Mouse (Mus musculus) common myeloid progenitor, adult 5-6 weeks (primary cell): ENCODE measurements around the gene Sugt1. TPM values are rescaled to one million over a fixed set of nuclear protein-coding genes. Genes with fewer than 3 reads are reported as not detected.

Experiments used
- ATAC-seq: replicated peaks from 2 replicates; pipeline ENCODE4 v1.8.0; 2016; ENCODE audit warnings: low read depth, mild to moderate bottlenecking, moderate TSS enrichment, inconsistent platforms; ENCODE audit not compliant: poor library complexity, severe bottlenecking
- total RNA-seq: library from RNA; stranded (forward); fragments of 200-1000, 187-1606 nt; gene quantifications from 2 replicates; pipeline ENCODE4 v1.2.3, GENCODE M21; 2017

Gene Sugt1
- 102 and 171 TPM in 2 replicates for total RNA-seq

GRCm38 (mm10) chr14:79587139-79587851 lies at the start of gene Sugt1:
Sugt1 (plus strand) TSS chr14:79587691.
- peak; percentile 90 for ATAC-seq

GRCm38 (mm10) chr14:79537921-79538320 lies 49.6 kb upstream of the Sugt1 start:
- no peak for ATAC-seq

GRCm38 (mm10) chr14:79541606-79542005 lies 45.9 kb upstream of the Sugt1 start:
- 0 out of 2 replicates have a peak, but pooled peaks have one; percentile 12 for ATAC-seq

GRCm38 (mm10) chr14:79549343-79549742 lies 38.1 kb upstream of the Sugt1 start:
- ATAC-seq, result peak; percentile 62

- ATAC-seq, result no peak
Measured at GRCm38 (mm10) chr14:79551929-79552328, 35.6 kb upstream of the Sugt1 start.

- ATAC-seq, result no peak
Measured at GRCm38 (mm10) chr14:79552854-79553253, 34.6 kb upstream of the Sugt1 start.

GRCm38 (mm10) chr14:79557796-79558195 lies 29.7 kb upstream of the Sugt1 start:
- no peak for ATAC-seq

- ATAC-seq, result peak; percentile 64
Measured at GRCm38 (mm10) chr14:79562745-79563144, 24.7 kb upstream of the Sugt1 start.

GRCm38 (mm10) chr14:79564784-79565183 lies 22.7 kb upstream of the Sugt1 start:
- ATAC-seq, result peak; percentile 43; the same call in 1 of the 2 replicates

GRCm38 (mm10) chr14:79573482-79574191 lies 13.9 kb upstream of the Sugt1 start:
- 0 out of 2 replicates have a peak, but pooled peaks have one; percentile 22 for ATAC-seq

GRCm38 (mm10) chr14:79574361-79574760 lies 13.1 kb upstream of the Sugt1 start:
- ATAC-seq, result 0 out of 2 replicates have a peak, but pooled peaks have one; percentile 32

GRCm38 (mm10) chr14:79583526-79584245 lies 3.8 kb upstream of the Sugt1 start:
- ATAC-seq, result no peak

GRCm38 (mm10) chr14:79586499-79587138 lies 872 bp upstream of the Sugt1 start:
- no peak for ATAC-seq

GRCm38 (mm10) chr14:79587852-79588229 lies 350 bp downstream of the Sugt1 start:
- ATAC-seq, result no peak; the same call in 1 of the 2 replicates

GRCm38 (mm10) chr14:79588534-79588951 lies 1.1 kb downstream of the Sugt1 start:
- no peak for ATAC-seq

- no peak for ATAC-seq
Measured at GRCm38 (mm10) chr14:79589401-79589800, 1.9 kb downstream of the Sugt1 start.

- ATAC-seq, result no peak
Measured at GRCm38 (mm10) chr14:79590916-79591315, 3.4 kb downstream of the Sugt1 start.

- no peak for ATAC-seq
Measured at GRCm38 (mm10) chr14:79591611-79592010, 4.1 kb downstream of the Sugt1 start.

GRCm38 (mm10) chr14:79594069-79594468 lies 6.6 kb downstream of the Sugt1 start:
- no peak for ATAC-seq

GRCm38 (mm10) chr14:79596602-79597001 lies 9.1 kb downstream of the Sugt1 start:
- ATAC-seq, result no peak
